Mouse (Mus musculus): ENCODE data around the gene 1110065P20Rik.

- TF ChIP-seq GATA1 (IDR thresholded peaks at IDR 0.05; ENCODE audit: low read length) (no peak), TAL1 (IDR thresholded peaks at IDR 0.05; ENCODE audit: low read length) (no peak)
Observed at GRCm38 (mm10) chr4:124840998-124841397, 10.0 kb downstream of the 1110065P20Rik start.
